Mouse (Mus musculus): ENCODE measurements around the gene Plcxd1. TPM values are rescaled to one million over a fixed set of nuclear protein-coding genes. Genes with fewer than 3 reads are reported as not detected.

Gene Plcxd1
- polyA plus RNA-seq, 1 experiment: not detected

GRCm38 (mm10) chr5:110094847-110095213, 4.9 kb upstream of the Plcxd1 start:
- H3K27ac ChIP-seq (ENCODE audit: control insufficient read depth, insufficient read depth, low read depth, low read length, poor library complexity): no peak overlapping the region; the same call in 1 of the 2 replicates
- TF ChIP-seq POLR2A (IDR thresholded peaks at IDR 0.05; ENCODE audit: borderline replicate concordance, control insufficient read depth, low read depth, low read length) (no peak), CTCF (IDR thresholded peaks at IDR 0.05; ENCODE audit: control insufficient read depth, insufficient read depth, low read length) (no peak)
- peak overlapping the region; percentile 68 for H3K4me3 ChIP-seq (replicated peaks; ENCODE audit: control insufficient read depth, low read depth, low read length)
- no peaks in the 10 kb centered on the region; the same call in 1 of the 2 replicates for H3K4me1 ChIP-seq (ENCODE audit: control insufficient read depth, insufficient read depth, low read length)
- 1% methylated on average over 4 of the region's 4 CpGs for WGBS

GRCm38 (mm10) chr5:110098991-110099477, 735 bp upstream of the Plcxd1 start:
- TF ChIP-seq CTCF (IDR thresholded peaks at IDR 0.05; ENCODE audit: control insufficient read depth, insufficient read depth, low read length): no peak
- no peak overlapping the region for H3K27ac ChIP-seq (ENCODE audit: control insufficient read depth, insufficient read depth, low read depth, low read length, poor library complexity)
- no peak overlapping the region for H3K4me3 ChIP-seq (replicated peaks; ENCODE audit: control insufficient read depth, low read depth, low read length)
- peaks cover 1% of the 10 kb centered on the region for H3K4me1 ChIP-seq (ENCODE audit: control insufficient read depth, insufficient read depth, low read length)
- WGBS: 71% methylated on average over 1 of the region's 1 CpGs

- Histone ChIP-seq H3K4me3 (replicated peaks; ENCODE audit: control insufficient read depth, low read depth, low read length) (peak overlapping the region; percentile 41), H3K4me1 (ENCODE audit: control insufficient read depth, insufficient read depth, low read length) (peaks cover 1% of the 10 kb centered on the region), H3K27ac (ENCODE audit: control insufficient read depth, insufficient read depth, low read depth, low read length, poor library complexity) (no peak overlapping the region)
- TF ChIP-seq POLR2A (IDR thresholded peaks at IDR 0.05; ENCODE audit: borderline replicate concordance, control insufficient read depth, low read depth, low read length) (no peak), CTCF (IDR thresholded peaks at IDR 0.05; ENCODE audit: control insufficient read depth, insufficient read depth, low read length) (no peak)
- WGBS: 2% methylated on average over 37 of the region's 37 CpGs
Observed at GRCm38 (mm10) chr5:110100921-110101631, 1.3 kb downstream of the Plcxd1 start.

GRCm38 (mm10) chr5:110101716-110102347, 2.1 kb downstream of the Plcxd1 start:
- 21% methylated on average over 34 of the region's 34 CpGs for WGBS
- H3K27ac ChIP-seq (ENCODE audit: control insufficient read depth, insufficient read depth, low read depth, low read length, poor library complexity): no peak overlapping the region; the same call in 1 of the 2 replicates
- no peak overlapping the region for H3K4me3 ChIP-seq (replicated peaks; ENCODE audit: control insufficient read depth, low read depth, low read length)
- peaks cover 1% of the 10 kb centered on the region for H3K4me1 ChIP-seq (ENCODE audit: control insufficient read depth, insufficient read depth, low read length)
- TF ChIP-seq CTCF (IDR thresholded peaks at IDR 0.05; ENCODE audit: control insufficient read depth, insufficient read depth, low read length) (no peak), POLR2A (IDR thresholded peaks at IDR 0.05; ENCODE audit: borderline replicate concordance, control insufficient read depth, low read depth, low read length) (no peak)

- no peak for TF ChIP-seq CTCF (IDR thresholded peaks at IDR 0.05; ENCODE audit: control insufficient read depth, insufficient read depth, low read length)
- TF ChIP-seq POLR2A (IDR thresholded peaks at IDR 0.05; ENCODE audit: borderline replicate concordance, control insufficient read depth, low read depth, low read length): no peak
- Histone ChIP-seq H3K27ac (ENCODE audit: control insufficient read depth, insufficient read depth, low read depth, low read length, poor library complexity) (no peak overlapping the region), H3K4me3 (replicated peaks; ENCODE audit: control insufficient read depth, low read depth, low read length) (no peak overlapping the region), H3K4me1 (ENCODE audit: control insufficient read depth, insufficient read depth, low read length) (peaks cover 1% of the 10 kb centered on the region)
- WGBS: 87% methylated on average over 13 of the region's 13 CpGs
Observed at GRCm38 (mm10) chr5:110102429-110102828, 2.7 kb downstream of the Plcxd1 start.

GRCm38 (mm10) chr5:110102853-110103625, 3.3 kb downstream of the Plcxd1 start:
- WGBS: 88% methylated on average over 19 of the region's 19 CpGs
- Histone ChIP-seq H3K27ac (ENCODE audit: control insufficient read depth, insufficient read depth, low read depth, low read length, poor library complexity) (no peak overlapping the region), H3K4me1 (ENCODE audit: control insufficient read depth, insufficient read depth, low read length) (peaks cover 1% of the 10 kb centered on the region), H3K4me3 (replicated peaks; ENCODE audit: control insufficient read depth, low read depth, low read length) (no peak overlapping the region)
- no peak for TF ChIP-seq CTCF (IDR thresholded peaks at IDR 0.05; ENCODE audit: control insufficient read depth, insufficient read depth, low read length)
- TF ChIP-seq POLR2A (IDR thresholded peaks at IDR 0.05; ENCODE audit: borderline replicate concordance, control insufficient read depth, low read depth, low read length): no peak

GRCm38 (mm10) chr5:110103901-110104615, 4.3 kb downstream of the Plcxd1 start:
- TF ChIP-seq CTCF (IDR thresholded peaks at IDR 0.05; ENCODE audit: control insufficient read depth, insufficient read depth, low read length): no peak
- Histone ChIP-seq H3K4me1 (ENCODE audit: control insufficient read depth, insufficient read depth, low read length) (peaks cover 1% of the 10 kb centered on the region), H3K4me3 (replicated peaks; ENCODE audit: control insufficient read depth, low read depth, low read length) (no peak overlapping the region), H3K27ac (ENCODE audit: control insufficient read depth, insufficient read depth, low read depth, low read length, poor library complexity) (no peak overlapping the region)
- 90% methylated on average over 27 of the region's 27 CpGs for WGBS

All from bone marrow, adult 2 months (tissue).